Mouse (Mus musculus) testis, postnatal 14 days (tissue): ENCODE measurements around the gene Gtpbp3.

Source experiments
- DNase-seq: peaks from one replicate; pipeline ENCODE4 v3.0.0; 2021; ENCODE audit warnings: low spot score

Gtpbp3 gene

GRCm38 (mm10) chr8:71534263-71534810 lies 46.4 kb downstream of the Gtpbp3 start:
- DNase-seq, result no peak

- no peak for DNase-seq
Measured at GRCm38 (mm10) chr8:71535663-71536062, 47.8 kb downstream of the Gtpbp3 start.

DNA sequence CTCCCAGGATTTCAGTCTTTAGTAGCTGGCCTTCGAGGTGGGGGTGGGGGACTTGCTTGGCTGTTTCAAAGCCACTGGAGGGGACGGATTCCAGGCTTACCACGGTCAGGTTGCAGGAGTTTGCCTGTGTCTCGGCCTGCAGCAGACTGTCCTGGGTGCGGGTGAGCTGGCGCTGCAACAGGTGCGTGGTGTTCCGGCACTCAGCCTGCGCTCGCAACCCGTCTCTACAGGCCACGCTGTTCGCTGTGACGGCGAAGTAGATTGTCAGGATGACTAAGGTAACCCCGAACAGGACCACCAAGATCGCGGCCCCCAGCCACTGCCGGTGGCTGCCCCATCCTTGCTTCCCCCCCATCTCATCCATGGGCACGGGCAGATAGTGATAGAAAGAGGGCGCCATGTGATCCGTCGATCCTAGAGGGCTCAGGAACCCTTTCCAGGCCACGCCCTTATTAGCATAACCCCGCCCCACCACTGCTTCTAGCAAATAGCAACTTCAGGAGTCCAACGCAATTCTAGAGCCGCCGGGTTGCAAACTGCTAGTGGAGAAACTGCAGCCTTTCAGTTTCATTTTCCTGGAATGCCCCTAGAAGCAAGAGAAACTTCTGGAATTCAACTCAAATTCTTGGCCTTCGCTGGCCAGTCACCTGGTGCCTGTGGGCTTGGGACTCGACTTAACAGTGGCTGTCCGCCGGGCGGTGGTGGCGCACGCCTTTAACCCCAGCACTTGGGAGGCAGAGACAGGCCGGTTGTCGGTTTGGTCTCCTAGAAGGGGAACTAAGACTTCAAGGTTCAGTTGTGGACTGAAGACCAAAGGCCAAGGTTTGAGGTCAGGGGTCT lies 49.3 kb downstream of the Gtpbp3 start, which contains the start of gene Bst2:
TSS of gene Bst2 (minus strand) at position 429 of the 840 bp plus-strand sequence.
- peak; percentile 86 for DNase-seq

DNA sequence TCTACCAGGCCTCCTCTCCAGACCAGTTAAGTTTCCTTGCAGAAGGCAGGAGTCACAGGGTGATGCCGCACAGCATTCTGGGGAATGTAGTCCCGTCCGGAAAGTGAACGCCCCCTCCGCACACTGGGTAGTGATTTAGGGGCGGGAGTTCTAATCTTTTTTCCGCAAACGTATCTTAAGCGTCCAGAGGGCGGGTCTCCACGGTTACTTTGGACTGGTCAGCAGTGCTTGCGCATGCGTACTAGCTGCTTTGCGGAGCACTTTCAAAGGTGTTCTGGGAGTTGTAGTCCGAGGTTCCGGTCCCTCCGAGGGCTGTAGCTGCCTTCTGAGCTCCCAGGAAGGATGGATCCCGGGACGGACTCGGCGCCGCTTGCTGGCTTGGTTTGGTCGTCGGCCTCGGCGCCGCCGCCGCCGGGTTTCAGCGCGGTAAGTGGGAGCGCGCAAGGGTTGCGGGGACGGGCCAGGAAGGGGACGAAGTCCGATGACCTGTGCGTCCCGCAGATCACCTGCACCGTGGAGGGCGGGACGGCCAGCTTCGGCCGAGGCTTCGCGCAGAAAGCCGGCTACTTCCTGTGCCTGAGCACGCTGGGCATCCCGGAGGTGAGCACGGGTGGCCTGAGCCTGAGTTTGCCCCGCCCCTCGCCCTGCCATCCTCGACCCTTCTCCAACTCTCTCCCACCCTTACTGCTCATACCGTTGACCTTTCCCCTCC lies 54.9 kb downstream of the Gtpbp3 start, which contains the start of gene Mvb12a:
TSS of gene Mvb12a (plus strand) at position 291 of the 712 bp plus-strand sequence.
- DNase-seq, result peak; percentile 98

DNA sequence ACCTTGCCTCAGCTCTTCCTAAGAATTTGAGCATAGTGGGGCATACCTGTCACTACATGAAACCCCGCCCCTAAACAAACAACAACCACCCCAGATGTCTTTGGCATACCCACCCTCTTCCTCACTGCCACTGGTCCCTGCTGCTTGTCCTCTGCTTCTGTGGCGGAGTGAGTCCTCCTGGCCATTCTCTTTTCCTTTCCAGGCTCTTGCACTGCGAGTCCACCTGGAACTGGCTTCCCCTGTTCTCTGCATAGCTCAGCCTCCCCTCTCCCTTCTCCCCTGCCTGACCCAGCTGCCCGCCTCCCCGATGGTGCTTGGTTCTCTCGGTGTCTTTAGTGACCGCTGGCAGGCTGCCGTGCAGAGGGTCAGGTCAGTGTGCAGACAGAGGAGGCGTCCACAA lies 55.9 kb downstream of the Gtpbp3 start:
- no peak for DNase-seq

DNA sequence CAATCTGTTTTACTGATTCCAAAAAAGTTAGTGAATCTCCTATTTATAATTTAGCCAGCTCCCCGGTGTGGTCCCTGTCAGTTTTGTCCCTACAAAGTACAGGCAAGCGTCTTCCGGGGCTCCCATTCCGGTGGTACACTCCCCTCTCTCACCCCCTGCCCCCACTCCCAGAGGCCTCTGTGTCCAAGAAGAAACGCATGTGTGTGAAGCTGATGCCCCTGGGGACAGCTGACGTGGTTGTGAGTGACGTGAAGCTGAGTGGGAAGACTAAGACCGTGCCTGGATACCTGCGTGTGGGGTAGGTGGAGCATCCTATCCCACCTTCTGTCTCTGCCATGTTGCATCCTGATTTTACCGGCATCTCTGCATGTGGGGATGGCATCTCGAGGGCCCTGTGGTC lies 57.1 kb downstream of the Gtpbp3 start:
- no peak for DNase-seq

DNA sequence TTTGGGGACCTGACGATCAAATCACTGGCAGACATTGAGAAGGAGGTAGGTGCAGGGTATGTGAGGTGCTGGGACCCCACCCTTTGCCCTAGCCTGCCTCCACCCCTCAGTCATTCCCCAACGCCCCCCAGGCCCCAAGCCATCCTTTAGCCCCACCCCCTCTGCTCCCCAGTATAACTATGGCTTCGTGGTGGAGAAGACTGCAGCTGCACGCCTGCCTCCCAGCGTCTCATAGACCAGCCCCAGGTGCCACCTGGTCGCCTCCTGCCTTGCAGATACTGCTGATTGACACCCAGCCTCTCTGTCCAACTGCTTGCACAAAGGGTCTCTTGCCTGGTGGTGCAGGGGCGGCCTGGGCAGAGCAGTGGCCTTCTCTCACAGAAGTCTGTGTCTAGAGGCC lies 59.7 kb downstream of the Gtpbp3 start:
- DNase-seq, result no peak
